Mouse (Mus musculus) stomach, embryonic 15.5 days (tissue): ENCODE results near the gene Dennd5b. TPM values are rescaled to one million over a fixed set of nuclear protein-coding genes. Genes with fewer than 3 reads are reported as not detected.
"Not testable (repeated sequence)": the region's sequence is repeated elsewhere in the genome, so short reads cannot be mapped to it uniquely, and the experiment has no call there.

ENCODE experiments used
- ATAC-seq: fragments of 200-750 bp; cut with Nextera tagmentation; 2 replicates; pipeline ENCODE4 v1.8.0; 2017; ENCODE audit warnings: low read depth, moderate number of reproducible peaks, moderate TSS enrichment; ENCODE audit not compliant: insufficient read depth, low FRiP score
- H3K27ac ChIP-seq: fragments of 300-500 bp; sonication (generic); 2 replicates; pipeline ENCODE4 v1.5.1; 2015; ENCODE audit warnings: mild to moderate bottlenecking, inconsistent platforms
- H3K27me3 ChIP-seq: fragments of 300-500 bp; sonication (generic); replicated peaks from 2 replicates; pipeline ENCODE4 v1.6.1; 2015; ENCODE audit warnings: inconsistent platforms
- H3K36me3 ChIP-seq: fragments of 300-500 bp; sonication (generic); 2 replicates; pipeline ENCODE4 v1.6.1; 2015; ENCODE audit warnings: inconsistent platforms
- H3K4me1 ChIP-seq: fragments of 300-500 bp; sonication (generic); 2 replicates; pipeline ENCODE4 v1.6.1; 2015; ENCODE audit warnings: inconsistent platforms
- H3K4me2 ChIP-seq: fragments of 300-500 bp; sonication (generic); 2 replicates; pipeline ENCODE4 v1.6.1; 2015; ENCODE audit warnings: mild to moderate bottlenecking, inconsistent platforms
- H3K4me3 ChIP-seq: fragments of 300-500 bp; sonication (generic); replicated peaks from 2 replicates; pipeline ENCODE4 v1.5.1; 2015; ENCODE audit warnings: inconsistent platforms
- H3K9ac ChIP-seq: fragments of 300-500 bp; sonication (generic); 2 replicates; pipeline ENCODE4 v1.6.1; 2015; ENCODE audit warnings: inconsistent platforms
- H3K9me3 ChIP-seq: fragments of 300-500 bp; sonication (generic); 2 replicates; pipeline ENCODE4 v1.6.1; 2016; ENCODE audit warnings: inconsistent platforms
- WGBS: fragments of 180-500 bp; shearing (Covaris S2); methylation state at CpG from one replicate; pipeline ENCODE4 v1.1.7; 2015; 5-methylcytosine and 5-hydroxymethylcytosine counted together
- polyA plus RNA-seq: library from polyadenylated mRNA; unstranded; fragments of >200 nt; fragmentation: Nextera tagmentation; extraction: Ambion mirVana; gene quantifications from 2 replicates; pipeline ENCODE4 v1.2.1, GENCODE M21; 2015

Dennd5b gene
- polyA plus RNA-seq, 1 experiment from 2014 or later = 5.8 TPM

DNA sequence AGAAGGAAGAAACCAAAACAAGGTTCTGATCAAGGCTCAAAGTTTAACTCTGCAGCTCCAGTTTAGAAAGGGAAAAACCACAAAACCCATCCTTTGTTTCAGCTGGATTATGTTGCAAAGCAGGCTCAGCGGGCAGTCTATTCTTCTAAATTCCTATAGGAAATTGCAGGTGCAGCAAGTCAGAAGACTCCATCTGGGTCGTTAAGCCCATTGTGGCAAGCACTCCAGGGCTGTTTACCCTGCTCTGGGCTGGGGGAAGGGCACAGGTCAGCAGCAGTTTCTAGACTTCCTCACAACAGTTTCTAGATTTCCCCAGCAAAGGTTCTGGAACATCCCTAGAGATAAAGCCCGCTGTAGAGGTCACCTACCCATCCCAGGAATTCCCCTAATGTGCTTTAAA is 29.6 kb upstream of the Dennd5b start:
- no peak overlapping the region for H3K9ac ChIP-seq
- WGBS = 30% methylated on average over 3 of the region's 3 CpGs

DNA sequence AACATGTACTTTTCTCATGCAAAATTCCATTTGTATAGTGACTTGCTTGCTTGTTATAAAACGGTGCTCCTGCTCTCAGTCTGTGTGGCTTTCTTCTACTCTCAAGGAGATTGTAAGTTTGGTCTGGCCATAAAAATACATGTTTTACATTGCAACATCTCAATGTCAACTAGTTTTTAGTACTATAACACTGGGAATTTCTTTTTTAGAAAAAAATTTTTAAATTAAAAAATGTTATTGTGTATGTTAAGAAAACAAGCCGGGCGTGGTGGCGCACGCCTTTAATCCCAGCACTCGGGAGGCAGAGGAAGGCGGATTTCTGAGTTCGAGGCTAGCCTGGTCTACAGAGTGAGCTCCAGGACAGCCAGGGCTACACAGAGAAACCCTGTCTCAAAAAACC is 28.4 kb upstream of the Dennd5b start, which contains the start of gene Gm10203:
Gene Gm10203 (plus strand): TSS at position 301 of the 400 bp plus-strand sequence.
- not testable (repeated sequence) for H3K4me3 ChIP-seq, ATAC-seq, H3K4me1 ChIP-seq, H3K9ac ChIP-seq, H3K27ac ChIP-seq, H3K9me3 ChIP-seq, H3K36me3 ChIP-seq, H3K27me3 ChIP-seq, H3K4me2 ChIP-seq
- 87% methylated on average over 8 of the region's 8 CpGs for WGBS

More for the DNA sequence above, 29.6 kb upstream of the Dennd5b start:
- no peaks in the 10 kb centered on the region for H3K27me3 ChIP-seq
- no peaks in the 10 kb centered on the region for H3K4me1 ChIP-seq
- ATAC-seq = no peak
- H3K9me3 ChIP-seq = no peaks in the 10 kb centered on the region
- H3K4me2 ChIP-seq = no peak overlapping the region
- no peak overlapping the region for H3K27ac ChIP-seq
- H3K36me3 ChIP-seq = no peaks in the 10 kb centered on the region
- no peak overlapping the region for H3K4me3 ChIP-seq

DNA sequence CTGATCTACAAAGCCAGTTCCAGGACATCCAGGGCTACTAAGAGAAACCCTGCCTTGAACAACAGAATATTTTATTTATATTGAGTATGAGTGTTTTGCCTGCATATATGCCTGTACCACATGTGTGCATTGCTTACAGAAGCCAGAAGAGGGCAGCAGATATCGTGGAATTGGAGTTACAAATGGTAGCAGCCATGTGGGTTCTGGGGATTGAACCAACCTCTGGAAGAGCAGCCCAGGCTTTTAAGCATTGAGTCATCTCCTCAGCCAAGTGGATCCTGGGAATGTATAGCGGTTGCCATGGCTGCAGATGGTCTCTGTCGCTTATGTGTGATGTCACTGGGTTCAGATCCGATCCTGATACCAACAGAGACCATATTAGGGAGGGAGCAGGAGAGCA is 25.2 kb upstream of the Dennd5b start:
- no peak for ATAC-seq
- Histone ChIP-seq H3K4me3 (no peak overlapping the region), H3K4me1 (no peaks in the 10 kb centered on the region), H3K27ac (no peak overlapping the region), H3K9me3 (no peaks in the 10 kb centered on the region), H3K9ac (no peak overlapping the region), H3K4me2 (no peak overlapping the region), H3K36me3 (no peaks in the 10 kb centered on the region), H3K27me3 (no peaks in the 10 kb centered on the region)
- WGBS = 69% methylated on average over 4 of the region's 4 CpGs

DNA sequence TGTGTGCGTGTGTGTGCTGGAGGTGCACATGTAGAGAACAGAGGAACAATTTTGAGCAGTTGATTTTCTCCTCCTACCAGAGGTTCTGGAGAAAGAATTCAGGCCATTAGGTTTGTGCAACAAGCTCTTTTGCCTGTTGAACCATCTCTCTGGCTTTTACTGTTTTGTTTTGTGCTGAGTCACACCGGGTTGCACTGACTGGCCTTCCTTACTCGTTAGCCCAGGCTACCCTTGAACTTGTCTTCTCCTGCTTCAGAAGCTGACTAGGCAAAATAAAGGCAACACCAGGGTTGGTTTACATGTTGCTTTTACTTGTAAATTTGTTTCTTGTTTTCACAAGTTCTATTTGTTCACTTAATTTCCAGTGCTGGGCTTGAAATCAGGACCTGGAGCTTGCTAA is 21.6 kb upstream of the Dennd5b start:
- ATAC-seq = no peak
- Histone ChIP-seq H3K27ac (no peak overlapping the region), H3K27me3 (no peaks in the 10 kb centered on the region), H3K9ac (no peak overlapping the region), H3K4me1 (0 out of 2 replicates have a peak, but pooled peaks cover 2% of the 10 kb centered on the region), H3K4me3 (no peak overlapping the region), H3K9me3 (no peaks in the 10 kb centered on the region), H3K36me3 (no peaks in the 10 kb centered on the region), H3K4me2 (no peak overlapping the region)
- WGBS = 86% methylated on average over 3 of the region's 3 CpGs

DNA sequence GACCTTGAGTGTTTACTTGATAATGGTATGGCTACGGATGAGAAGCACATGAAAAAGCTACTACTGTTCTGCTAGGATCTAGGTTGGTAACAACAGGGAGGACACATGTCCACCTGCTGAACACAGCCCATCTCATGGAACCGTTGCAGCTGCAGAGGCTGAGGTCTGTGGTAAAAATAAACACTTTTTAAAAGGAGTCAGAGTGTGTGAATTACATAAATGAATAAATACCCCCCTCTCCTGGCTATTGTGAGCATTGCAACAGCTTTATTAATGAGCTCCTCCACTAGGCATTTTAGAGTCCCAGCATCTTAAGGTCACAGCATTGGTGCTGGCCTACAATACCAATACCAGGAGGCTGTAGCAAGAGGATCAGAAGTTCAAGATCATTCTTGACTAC is 18.4 kb upstream of the Dennd5b start:
- Histone ChIP-seq H3K9me3 (no peaks in the 10 kb centered on the region), H3K4me2 (no peak overlapping the region), H3K27ac (no peak overlapping the region), H3K9ac (no peak overlapping the region), H3K4me1 (0 out of 2 replicates have a peak, but pooled peaks cover 2% of the 10 kb centered on the region), H3K36me3 (no peaks in the 10 kb centered on the region), H3K4me3 (no peak overlapping the region), H3K27me3 (no peaks in the 10 kb centered on the region)
- WGBS = 14% methylated on average over 2 of the region's 2 CpGs
- no peak for ATAC-seq

DNA sequence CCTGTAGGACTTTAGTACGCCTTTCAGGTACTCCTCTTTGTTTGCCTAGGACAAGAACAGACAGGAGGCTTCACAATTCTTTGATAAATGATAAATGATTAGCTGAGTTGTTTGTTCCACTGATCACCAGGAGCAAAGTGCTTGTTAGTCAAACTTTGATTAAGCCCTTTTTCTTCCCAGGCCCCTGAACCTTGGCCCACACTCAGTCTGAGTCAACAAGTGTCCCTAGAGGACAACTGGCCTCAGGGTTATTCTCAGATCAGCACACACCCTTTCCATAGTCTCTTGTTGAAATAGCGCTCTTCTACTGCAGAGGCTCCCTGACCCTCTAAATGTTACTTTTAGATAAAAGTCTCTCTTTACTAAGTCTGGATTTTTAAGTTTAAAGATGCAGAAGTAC is 17.5 kb upstream of the Dennd5b start:
- peak overlapping the region; percentile 13; the same call in 1 of the 2 replicates for H3K27ac ChIP-seq
- no peaks in the 10 kb centered on the region for H3K9me3 ChIP-seq
- 51% methylated on average over 2 of the region's 2 CpGs for WGBS
- H3K9ac ChIP-seq = no peak overlapping the region
- H3K4me2 ChIP-seq = no peak overlapping the region
- peak; percentile 76; the same call in 1 of the 2 replicates for ATAC-seq
- no peaks in the 10 kb centered on the region for H3K27me3 ChIP-seq
- no peaks in the 10 kb centered on the region for H3K36me3 ChIP-seq
- no peak overlapping the region for H3K4me3 ChIP-seq
- H3K4me1 ChIP-seq = 0 out of 2 replicates have a peak, but pooled peaks cover 2% of the 10 kb centered on the region

DNA sequence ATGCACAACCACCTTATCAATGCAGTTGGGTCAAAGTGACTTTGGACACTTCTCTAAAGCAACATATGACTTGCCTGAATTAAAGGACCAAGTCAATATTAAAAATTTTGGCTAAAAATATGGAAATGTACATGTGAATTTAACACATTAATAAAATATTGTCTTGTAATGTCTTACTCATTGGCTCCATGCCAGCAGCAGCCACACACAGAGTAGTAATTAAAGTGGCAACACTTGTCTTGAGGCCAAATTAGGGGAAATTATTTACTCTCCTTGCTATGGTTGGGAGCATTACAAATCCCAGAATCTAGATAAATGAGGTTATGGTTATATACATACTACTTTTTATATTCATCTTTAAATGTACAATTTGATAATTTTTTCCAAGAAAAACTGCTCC is 15.5 kb upstream of the Dennd5b start:
- Histone ChIP-seq H3K27ac (no peak overlapping the region), H3K9ac (no peak overlapping the region), H3K27me3 (no peaks in the 10 kb centered on the region), H3K9me3 (no peaks in the 10 kb centered on the region), H3K4me1 (0 out of 2 replicates have a peak, but pooled peaks cover 2% of the 10 kb centered on the region), H3K36me3 (no peaks in the 10 kb centered on the region), H3K4me2 (no peak overlapping the region), H3K4me3 (no peak overlapping the region)
- no peak for ATAC-seq

DNA sequence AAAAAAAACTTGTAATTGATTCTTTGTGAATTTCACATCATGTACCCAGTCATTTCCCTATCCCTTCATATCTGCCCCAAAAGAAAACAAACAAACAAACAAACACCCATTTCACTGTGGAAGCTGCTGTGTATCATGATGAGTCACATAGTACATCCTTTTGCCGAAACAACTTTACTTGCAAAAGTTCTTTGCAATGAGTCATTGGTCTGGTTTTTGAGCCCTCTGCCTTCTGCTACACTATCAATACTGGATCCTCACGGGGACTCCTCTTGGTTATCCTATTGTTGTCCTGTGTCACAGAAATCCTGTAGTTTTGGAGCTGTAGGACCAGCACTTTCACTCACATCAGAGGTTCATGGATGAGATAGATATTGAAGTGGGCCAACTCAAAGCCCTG is 7.4 kb upstream of the Dennd5b start:
- no peak overlapping the region for H3K9ac ChIP-seq

DNA sequence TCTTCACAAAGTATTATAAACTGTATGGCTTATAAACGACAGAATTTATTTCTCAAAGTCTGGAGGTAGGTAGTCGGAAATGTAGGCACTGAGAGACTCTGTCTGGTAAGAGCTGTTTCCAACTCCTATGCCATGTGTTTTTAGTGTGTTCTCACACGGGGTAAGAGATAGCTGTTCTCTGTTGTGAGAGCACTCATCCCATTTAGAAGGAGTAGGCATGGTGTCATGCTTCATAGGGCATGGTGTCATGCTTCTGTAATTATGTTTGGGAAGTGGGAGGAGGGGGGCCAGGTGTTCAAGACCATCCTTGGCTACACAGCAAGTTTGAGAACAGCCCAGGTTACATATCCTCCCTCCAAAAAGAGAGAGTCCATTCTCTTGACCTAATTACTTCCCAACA is 6.1 kb upstream of the Dennd5b start:
- 60% methylated on average over 3 of the region's 3 CpGs for whole genome bisulfite sequencing
- no peaks in the 10 kb centered on the region for H3K36me3 ChIP-seq
- no peaks in the 10 kb centered on the region for H3K4me1 ChIP-seq
- no peak overlapping the region for H3K9ac ChIP-seq
- H3K4me3 ChIP-seq = no peak overlapping the region
- H3K27ac ChIP-seq = no peak overlapping the region
- ATAC-seq = no peak
- no peaks in the 10 kb centered on the region for H3K27me3 ChIP-seq
- no peaks in the 10 kb centered on the region for H3K9me3 ChIP-seq
- no peak overlapping the region for H3K4me2 ChIP-seq

More for the DNA sequence above, 7.4 kb upstream of the Dennd5b start:
- no peaks in the 10 kb centered on the region for H3K27me3 ChIP-seq
- no peaks in the 10 kb centered on the region for H3K4me1 ChIP-seq
- no peak overlapping the region for H3K4me3 ChIP-seq
- no peaks in the 10 kb centered on the region for H3K9me3 ChIP-seq
- H3K36me3 ChIP-seq = no peaks in the 10 kb centered on the region
- H3K27ac ChIP-seq = no peak overlapping the region
- ATAC-seq = no peak
- H3K4me2 ChIP-seq = no peak overlapping the region
- 81% methylated on average over 2 of the region's 2 CpGs for WGBS

DNA sequence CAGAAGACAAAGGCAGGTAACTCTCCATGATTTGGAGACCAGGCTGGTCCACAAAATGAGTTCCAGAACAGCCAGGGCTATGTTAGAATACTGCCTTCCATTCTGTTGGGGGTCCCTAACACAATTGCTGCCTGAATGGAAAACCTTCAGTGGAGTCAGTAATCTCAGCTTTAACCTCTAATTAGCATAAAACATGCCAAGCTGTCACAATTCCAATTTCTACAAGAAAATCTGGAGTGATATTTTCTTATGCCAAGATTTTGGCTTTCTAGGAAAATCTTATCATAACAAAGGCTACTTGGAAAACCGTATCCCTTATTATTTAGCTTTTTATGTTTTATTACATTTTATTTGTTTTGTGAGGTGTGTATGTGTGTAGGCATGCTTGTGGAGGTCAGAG is 2.0 kb upstream of the Dennd5b start:
- WGBS = 73% methylated on average over 1 of the region's 1 CpGs
- Histone ChIP-seq H3K27ac (no peak overlapping the region), H3K4me2 (no peak overlapping the region), H3K9me3 (no peaks in the 10 kb centered on the region), H3K4me1 (no peaks in the 10 kb centered on the region), H3K36me3 (no peaks in the 10 kb centered on the region), H3K27me3 (no peaks in the 10 kb centered on the region), H3K4me3 (no peak overlapping the region), H3K9ac (no peak overlapping the region)
- ATAC-seq = no peak

DNA sequence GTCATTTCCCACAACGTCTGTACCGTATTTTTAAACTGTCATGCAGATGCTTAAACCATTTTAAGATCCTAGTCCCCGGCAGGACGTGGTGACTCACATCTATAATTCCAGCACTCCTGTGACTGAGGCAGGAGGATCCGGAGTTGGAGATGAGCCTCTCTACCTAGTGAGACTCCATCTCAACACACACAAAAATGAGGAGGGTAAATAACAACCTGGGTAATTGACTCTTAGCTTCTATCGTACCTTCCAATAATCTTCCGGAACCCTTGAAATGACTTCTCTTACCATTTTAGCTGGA is 413 bp upstream of the Dennd5b start:
- Histone ChIP-seq H3K27ac (peak overlapping the region; percentile 91), H3K4me3 (peak overlapping the region; percentile 82), H3K27me3 (no peaks in the 10 kb centered on the region), H3K36me3 (no peaks in the 10 kb centered on the region), H3K4me1 (no peaks in the 10 kb centered on the region), H3K4me2 (peak overlapping the region; percentile 86), H3K9me3 (no peaks in the 10 kb centered on the region), H3K9ac (peak overlapping the region; percentile 87; the same call in 1 of the 2 replicates)
- ATAC-seq = no peak
- 11% methylated on average over 7 of the region's 7 CpGs for WGBS

DNA sequence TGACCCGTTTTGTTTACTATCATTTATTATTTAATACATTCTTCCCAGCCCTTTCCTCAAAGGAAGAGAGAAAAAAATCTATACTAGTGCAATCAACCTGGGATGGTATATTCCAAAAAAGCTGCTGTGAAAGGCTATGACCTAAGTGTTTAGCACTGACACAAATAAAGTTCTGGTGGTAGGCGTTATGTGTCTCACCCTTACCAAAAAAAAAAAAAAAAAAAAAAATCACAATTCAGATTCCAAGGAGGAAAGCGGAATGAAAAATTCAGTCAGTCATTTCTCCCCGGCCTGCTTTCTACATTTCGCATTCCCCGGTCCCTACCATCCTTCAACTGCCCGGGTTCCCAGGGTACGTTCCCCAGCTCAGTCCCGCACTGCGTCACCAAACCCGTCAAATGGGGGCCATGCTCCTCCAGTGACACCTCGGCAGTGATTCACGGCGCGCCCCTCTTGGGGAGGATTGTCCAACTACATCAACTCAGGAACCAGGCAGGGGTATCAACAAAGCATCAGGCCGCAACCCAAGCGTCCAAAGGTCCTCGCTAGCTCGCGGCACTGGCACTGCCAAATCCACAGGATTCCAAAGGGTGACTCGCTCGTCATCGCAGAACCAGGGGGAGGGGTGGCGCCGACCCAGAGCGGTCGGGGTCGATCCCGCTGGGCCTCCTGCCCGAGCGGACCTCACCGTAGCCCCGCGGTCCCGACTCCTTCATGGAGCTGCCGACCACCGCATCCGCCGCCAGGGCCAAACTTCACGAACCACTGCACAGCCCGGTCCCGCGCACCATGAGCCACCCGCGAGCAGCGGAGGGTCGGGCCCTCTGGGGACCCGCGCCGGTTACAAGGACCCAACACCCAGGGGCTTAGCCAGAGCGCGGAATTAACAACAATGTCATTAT is 1.1 kb downstream of the Dennd5b start:
- peak; percentile 23 for ATAC-seq
- H3K4me3 ChIP-seq = peak overlapping the region; percentile 82
- H3K9ac ChIP-seq = peak overlapping the region; percentile 87
- H3K27ac ChIP-seq = peak overlapping the region; percentile 91
- WGBS = 1% methylated on average over 52 of the region's 52 CpGs
- H3K4me2 ChIP-seq = peak overlapping the region; percentile 86
- H3K27me3 ChIP-seq = no peaks in the 10 kb centered on the region
- no peaks in the 10 kb centered on the region for H3K36me3 ChIP-seq
- no peaks in the 10 kb centered on the region for H3K9me3 ChIP-seq
- no peaks in the 10 kb centered on the region for H3K4me1 ChIP-seq
